Mouse (Mus musculus) midbrain, embryonic 16.5 days (tissue): ENCODE measurements around the gene Bcas3. TPM values are rescaled to one million over a fixed set of nuclear protein-coding genes. Genes with fewer than 3 reads are reported as not detected.

Experiments used
- ATAC-seq: fragments of 200-750 bp; cut with Nextera tagmentation; 2 replicates; pipeline ENCODE4 v1.8.0; 2017; ENCODE audit warnings: moderate TSS enrichment
- H3K27ac ChIP-seq: fragments of 300-500 bp; sonication (generic); 2 replicates; pipeline ENCODE4 v1.5.1; 2014; ENCODE audit warnings: mild to moderate bottlenecking, low read length, mixed read lengths
- H3K27me3 ChIP-seq: fragments of 300-500 bp; sonication (generic); 2 replicates; pipeline ENCODE4 v1.6.1; 2014; ENCODE audit warnings: low read depth, low read length, mixed read lengths; ENCODE audit not compliant: control insufficient read depth, insufficient read depth
- H3K36me3 ChIP-seq: fragments of 300-500 bp; sonication (generic); 2 replicates; pipeline ENCODE4 v1.6.1; 2014; ENCODE audit warnings: mild to moderate bottlenecking, low read length, moderate library complexity, mixed read lengths; ENCODE audit not compliant: control insufficient read depth, insufficient read depth
- H3K4me1 ChIP-seq: fragments of 300-500 bp; sonication (generic); 2 replicates; pipeline ENCODE4 v1.6.1; 2014; ENCODE audit warnings: mild to moderate bottlenecking, low read length, mixed read lengths; ENCODE audit not compliant: control insufficient read depth, insufficient read depth
- H3K4me2 ChIP-seq: fragments of 300-500 bp; sonication (generic); 2 replicates; pipeline ENCODE4 v1.6.1; 2014; ENCODE audit warnings: mild to moderate bottlenecking, low read length, mixed read lengths
- H3K4me3 ChIP-seq: fragments of 300-500 bp; sonication (generic); 2 replicates; pipeline ENCODE4 v1.5.1; 2014; ENCODE audit warnings: low read depth, mild to moderate bottlenecking, low read length, moderate library complexity, mixed read lengths
- H3K9ac ChIP-seq: fragments of 300-500 bp; sonication (generic); 2 replicates; pipeline ENCODE4 v1.6.1; 2014; ENCODE audit warnings: low read depth, low read length, mixed read lengths
- H3K9me3 ChIP-seq: fragments of 300-500 bp; sonication (generic); replicated peaks from 2 replicates; pipeline ENCODE4 v1.6.1; 2014; ENCODE audit warnings: mild to moderate bottlenecking, low read length, mixed read lengths; ENCODE audit not compliant: control insufficient read depth, poor library complexity, severe bottlenecking
- WGBS: fragments of 180-500 bp; shearing (Covaris S2); extraction: QIAGEN DNeasy Blood & Tissue Kit; methylation state at CpG from one replicate; pipeline ENCODE4 v1.1.7; 2014; 5-methylcytosine and 5-hydroxymethylcytosine counted together
- polyA plus RNA-seq: library from polyadenylated mRNA; unstranded; fragments of >200 nt; fragmentation: Nextera tagmentation; extraction: Ambion mirVana; gene quantifications from 2 replicates; pipeline ENCODE4 v1.2.1, GENCODE M21; 2015

Gene Bcas3
- polyA plus RNA-seq, 1 experiment from 2014 or later, result 33.3 TPM

DNA sequence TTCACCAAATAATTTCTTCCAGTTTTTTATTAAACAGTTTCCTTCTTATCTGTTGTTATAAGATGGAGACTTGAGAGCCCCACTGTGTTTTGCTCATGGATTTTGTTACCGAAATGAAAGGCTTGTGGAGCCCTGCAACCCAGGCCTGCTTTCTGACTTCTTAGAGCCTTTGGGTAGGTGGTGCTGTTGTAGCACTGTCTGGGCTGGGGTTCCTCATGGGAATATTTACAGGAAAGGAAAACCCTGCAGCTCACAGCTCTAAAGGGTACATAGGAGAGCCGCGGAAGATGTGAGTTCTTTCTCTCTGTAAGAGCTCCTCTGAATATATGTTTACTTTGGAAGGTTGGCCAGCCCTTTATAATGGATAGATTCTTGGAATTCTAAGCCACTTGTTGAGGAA, 41.0 kb downstream of the Bcas3 start:
- H3K36me3 ChIP-seq, result no peaks in the 10 kb centered on the region
- no peaks in the 10 kb centered on the region for H3K9me3 ChIP-seq
- H3K4me1 ChIP-seq, result no peaks in the 10 kb centered on the region; the same call in 1 of the 2 replicates
- no peak overlapping the region for H3K27ac ChIP-seq
- no peak overlapping the region for H3K9ac ChIP-seq
- no peaks in the 10 kb centered on the region for H3K27me3 ChIP-seq
- H3K4me2 ChIP-seq, result no peak overlapping the region
- ATAC-seq, result no peak
- 62% methylated on average over 3 of the region's 3 CpGs for WGBS
- H3K4me3 ChIP-seq, result no peak overlapping the region

DNA sequence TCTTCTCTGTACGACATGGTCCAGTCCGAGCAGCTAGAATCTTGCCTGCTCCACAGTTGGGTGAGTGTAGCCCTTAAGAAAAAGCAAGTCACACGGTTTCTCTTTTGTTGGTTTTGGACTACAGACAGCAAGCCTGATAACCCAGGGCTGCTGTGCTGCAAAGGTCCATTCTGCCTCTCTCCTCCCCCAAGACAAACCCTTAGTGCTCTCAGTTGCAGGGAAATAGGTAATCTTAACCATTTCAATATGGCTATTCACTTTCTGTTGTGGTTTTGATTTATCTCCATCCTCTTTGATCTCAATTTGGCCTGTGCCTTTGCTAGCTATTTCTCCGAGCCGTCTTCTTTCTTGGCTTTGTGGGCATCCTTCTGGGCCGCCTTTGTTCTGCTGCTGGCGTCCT, 42.4 kb downstream of the Bcas3 start:
- H3K4me1 ChIP-seq, result no peaks in the 10 kb centered on the region; the same call in 1 of the 2 replicates
- no peaks in the 10 kb centered on the region for H3K36me3 ChIP-seq

DNA sequence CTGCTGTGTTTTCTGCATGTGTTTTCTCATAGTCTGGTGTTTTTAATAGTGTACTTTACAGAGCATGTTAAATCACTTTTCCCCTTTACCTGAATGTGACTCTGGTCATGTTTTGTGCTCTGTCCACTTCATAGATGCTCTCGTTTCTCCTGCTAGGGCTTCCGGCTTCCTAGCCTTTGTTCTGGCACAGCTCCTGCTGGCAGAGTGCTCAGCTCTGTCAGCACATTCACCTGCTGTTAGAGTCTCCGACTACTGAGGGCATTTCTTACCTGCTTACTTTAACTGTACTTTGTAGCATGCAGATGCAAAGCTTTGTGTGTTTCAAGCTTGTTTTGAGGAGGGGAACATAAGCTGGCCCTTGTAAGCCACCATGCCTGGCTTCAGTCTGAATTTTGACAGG, 53.6 kb downstream of the Bcas3 start:
- no peaks in the 10 kb centered on the region for H3K36me3 ChIP-seq
- no peak overlapping the region for H3K27ac ChIP-seq
- H3K4me1 ChIP-seq, result no peaks in the 10 kb centered on the region
- no peak overlapping the region for H3K4me2 ChIP-seq
- H3K9me3 ChIP-seq, result no peaks in the 10 kb centered on the region
- no peak for ATAC-seq
- no peak overlapping the region for H3K9ac ChIP-seq
- 53% methylated on average over 3 of the region's 3 CpGs for WGBS
- H3K4me3 ChIP-seq, result no peak overlapping the region
- no peaks in the 10 kb centered on the region for H3K27me3 ChIP-seq

More for the DNA sequence above, 42.4 kb downstream of the Bcas3 start:
- no peaks in the 10 kb centered on the region for H3K27me3 ChIP-seq
- H3K4me3 ChIP-seq, result no peak overlapping the region
- H3K4me2 ChIP-seq, result no peak overlapping the region
- WGBS, result 20% methylated on average over 7 of the region's 7 CpGs
- H3K9me3 ChIP-seq, result no peaks in the 10 kb centered on the region
- no peak overlapping the region for H3K27ac ChIP-seq
- no peak for ATAC-seq
- no peak overlapping the region for H3K9ac ChIP-seq

DNA sequence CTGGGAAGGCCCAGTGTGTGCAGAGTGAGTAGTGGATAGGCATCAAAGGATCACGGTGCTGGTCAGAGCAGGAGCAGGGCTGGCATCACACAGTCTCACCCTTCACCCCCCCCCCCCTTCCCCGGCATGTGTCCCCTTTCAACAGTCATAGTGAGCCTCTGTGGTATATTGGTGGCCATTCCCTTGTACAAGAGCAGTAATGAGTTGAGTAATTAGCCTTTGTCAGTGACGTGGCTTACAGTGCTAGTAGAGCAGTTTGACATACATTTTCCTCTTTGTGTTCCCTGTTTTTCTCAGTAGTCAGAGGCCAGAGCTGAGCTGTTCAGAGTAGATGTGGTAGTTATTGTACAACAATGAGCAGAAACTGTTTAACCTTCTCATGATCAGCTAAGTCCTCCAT, 54.7 kb downstream of the Bcas3 start:
- Histone ChIP-seq H3K4me3 (no peak overlapping the region), H3K27ac (no peak overlapping the region), H3K4me2 (no peak overlapping the region), H3K9ac (no peak overlapping the region), H3K4me1 (no peaks in the 10 kb centered on the region), H3K9me3 (no peaks in the 10 kb centered on the region), H3K27me3 (no peaks in the 10 kb centered on the region), H3K36me3 (no peaks in the 10 kb centered on the region)
- no peak for ATAC-seq
- 74% methylated on average over 3 of the region's 3 CpGs for WGBS

DNA sequence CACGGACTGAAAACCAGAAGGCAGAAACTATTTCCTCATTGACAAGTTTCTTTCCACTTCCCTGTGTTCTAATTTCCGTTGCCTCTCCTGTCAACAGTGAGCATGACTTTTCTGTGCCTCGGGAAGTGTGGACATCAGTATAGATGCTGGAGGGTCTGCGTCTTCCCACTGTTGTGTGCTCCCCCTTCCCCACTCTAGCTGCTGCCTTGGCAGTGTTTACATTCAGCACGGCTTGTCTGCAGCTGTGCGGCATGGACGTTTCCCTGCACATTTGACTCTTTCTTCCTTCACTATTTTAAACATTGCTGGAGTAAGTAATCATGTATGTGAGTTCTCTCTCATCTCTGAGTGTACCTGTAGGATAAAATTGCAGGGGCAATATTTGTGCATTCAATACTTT, 59.4 kb downstream of the Bcas3 start:
- Histone ChIP-seq H3K27ac (no peak overlapping the region), H3K27me3 (no peaks in the 10 kb centered on the region), H3K9me3 (no peaks in the 10 kb centered on the region), H3K9ac (no peak overlapping the region), H3K4me3 (no peak overlapping the region), H3K36me3 (no peaks in the 10 kb centered on the region), H3K4me1 (no peaks in the 10 kb centered on the region), H3K4me2 (no peak overlapping the region)
- 72% methylated on average over 7 of the region's 7 CpGs for WGBS
- no peak for ATAC-seq

DNA sequence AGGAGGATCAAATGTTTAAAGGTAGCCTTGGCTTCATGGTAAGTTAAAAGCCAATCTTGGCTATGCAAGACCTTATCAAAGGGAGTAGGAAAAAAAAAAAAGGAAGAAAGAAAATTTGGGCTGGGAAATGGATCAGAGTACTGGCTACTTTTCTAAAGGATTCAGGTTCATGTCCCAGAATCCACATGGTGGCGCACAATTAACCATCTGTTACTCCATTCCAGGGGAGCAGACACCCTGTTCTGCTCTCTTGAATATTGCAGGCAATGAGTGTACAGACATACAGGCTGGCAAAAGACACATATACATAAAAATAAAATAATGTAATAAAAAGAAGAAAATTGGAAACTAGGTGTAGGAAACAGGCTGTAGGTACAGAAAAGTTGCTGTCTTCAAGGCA, 61.5 kb downstream of the Bcas3 start:
- H3K4me3 ChIP-seq, result no peak overlapping the region
- ATAC-seq, result no peak
- no peaks in the 10 kb centered on the region for H3K36me3 ChIP-seq
- H3K4me1 ChIP-seq, result no peaks in the 10 kb centered on the region
- H3K9me3 ChIP-seq, result no peaks in the 10 kb centered on the region
- H3K9ac ChIP-seq, result no peak overlapping the region
- H3K27ac ChIP-seq, result no peak overlapping the region
- 93% methylated on average over 1 of the region's 1 CpGs for WGBS
- no peaks in the 10 kb centered on the region for H3K27me3 ChIP-seq
- H3K4me2 ChIP-seq, result no peak overlapping the region

DNA sequence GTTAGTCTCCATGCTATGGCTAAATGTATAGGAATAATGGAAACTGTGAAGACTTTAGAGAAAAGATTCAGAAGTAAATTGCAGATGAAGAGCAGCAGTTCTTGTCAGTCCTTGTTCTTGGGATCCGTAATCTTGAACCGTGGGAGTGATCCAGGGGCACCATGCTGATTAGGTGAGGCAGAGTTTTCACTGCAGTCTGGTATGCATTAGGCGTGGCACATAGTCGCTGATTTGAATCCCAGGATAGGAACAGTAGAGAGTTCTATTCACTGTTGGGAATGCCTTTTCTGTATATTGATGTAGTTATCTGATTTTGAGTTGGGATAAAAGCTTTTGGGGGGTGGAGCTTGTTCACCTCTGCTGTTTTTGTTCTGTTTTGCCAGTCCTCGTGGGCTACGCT, 74.4 kb downstream of the Bcas3 start:
- no peak for ATAC-seq
- WGBS, result 81% methylated on average over 6 of the region's 6 CpGs
- H3K4me1 ChIP-seq, result peaks cover 3% of the 10 kb centered on the region; the same call in 1 of the 2 replicates
- no peaks in the 10 kb centered on the region for H3K36me3 ChIP-seq
- H3K4me3 ChIP-seq, result no peak overlapping the region
- no peak overlapping the region for H3K9ac ChIP-seq
- no peak overlapping the region for H3K27ac ChIP-seq
- H3K9me3 ChIP-seq, result no peaks in the 10 kb centered on the region
- H3K27me3 ChIP-seq, result no peaks in the 10 kb centered on the region
- H3K4me2 ChIP-seq, result no peak overlapping the region

DNA sequence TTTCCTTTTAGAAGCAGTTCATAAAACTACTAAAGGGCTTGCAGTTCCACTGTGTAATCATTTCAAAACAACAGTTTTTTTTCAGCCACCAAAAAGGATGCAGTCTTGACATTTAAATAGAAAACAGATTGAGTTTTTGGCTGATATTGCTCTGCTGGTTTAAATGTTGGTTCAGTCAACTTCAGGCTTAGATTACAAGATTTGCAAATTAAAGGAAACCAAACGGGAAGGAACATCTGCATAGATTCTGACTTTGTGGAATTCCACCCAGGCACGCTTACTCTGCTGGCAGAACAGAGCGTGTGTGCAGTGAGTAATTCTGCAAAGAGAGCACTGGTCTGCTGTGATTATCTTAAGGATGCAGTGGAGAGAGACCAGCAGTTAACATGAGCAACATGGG, 75.3 kb downstream of the Bcas3 start:
- no peak overlapping the region for H3K27ac ChIP-seq
- H3K9me3 ChIP-seq, result no peaks in the 10 kb centered on the region
- no peak overlapping the region for H3K4me3 ChIP-seq
- no peak overlapping the region for H3K9ac ChIP-seq
- no peak overlapping the region for H3K4me2 ChIP-seq
- no peaks in the 10 kb centered on the region for H3K36me3 ChIP-seq
- H3K4me1 ChIP-seq, result peaks cover 3% of the 10 kb centered on the region; the same call in 1 of the 2 replicates
- ATAC-seq, result no peak
- WGBS, result 51% methylated on average over 3 of the region's 3 CpGs
- no peaks in the 10 kb centered on the region for H3K27me3 ChIP-seq

DNA sequence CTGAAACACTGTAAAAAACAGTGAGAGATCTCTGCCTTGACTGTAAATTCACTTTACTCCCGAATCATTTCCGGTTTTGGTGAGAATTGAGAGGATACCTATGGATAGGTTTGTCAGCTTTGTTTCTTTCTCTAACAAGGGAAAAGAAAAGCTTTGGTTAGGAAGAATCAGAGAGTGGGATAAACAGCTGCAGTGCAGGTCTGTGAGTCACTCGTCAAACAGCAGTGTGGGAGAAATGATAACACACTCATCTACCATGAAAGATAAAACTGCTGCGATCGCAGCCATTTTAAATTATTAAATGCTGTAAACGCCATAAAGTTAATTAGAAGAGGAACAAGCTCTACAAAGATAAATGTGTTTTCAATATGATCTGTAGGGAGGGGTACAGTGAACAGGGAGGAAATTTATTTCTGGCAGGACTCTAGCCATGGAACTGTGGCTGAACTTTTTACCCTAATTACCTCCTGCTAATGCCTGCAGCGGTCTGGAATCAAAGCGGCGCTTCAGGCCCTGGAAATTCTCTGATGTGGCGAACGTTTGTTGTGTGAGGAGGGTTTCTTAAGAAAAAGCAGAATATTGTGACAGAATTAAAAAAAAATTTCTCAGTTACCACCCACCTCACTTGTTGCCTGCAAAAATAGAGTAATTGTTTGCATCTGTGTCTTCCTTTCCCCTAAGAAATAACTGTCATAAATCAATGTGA, 77.9 kb downstream of the Bcas3 start:
- Histone ChIP-seq H3K27ac (no peak overlapping the region), H3K4me3 (no peak overlapping the region), H3K27me3 (no peaks in the 10 kb centered on the region), H3K4me1 (peaks cover 3% of the 10 kb centered on the region; the same call in 1 of the 2 replicates), H3K9me3 (no peaks in the 10 kb centered on the region), H3K36me3 (no peaks in the 10 kb centered on the region), H3K4me2 (no peak overlapping the region), H3K9ac (no peak overlapping the region)
- 61% methylated on average over 11 of the region's 11 CpGs for WGBS
- no peak for ATAC-seq
